Mouse (Mus musculus) CH12.LX (cell line): Measurements from ENCODE around the gene Zdhhc23.

ENCODE experiments used
- CTCF ChIP-seq, 2 experiments: IDR thresholded peaks in 1 of 2; conservative IDR thresholded peaks in 1 of 2; 2 replicates each; pipeline ENCODE4 v1.5.1; 2011 to 2012; ENCODE audit warnings: low read depth in 2 of 2, low read length in 2 of 2, improper control_type of control experiment in 1 of 2, inconsistent platforms in 1 of 2, mild to moderate bottlenecking in 1 of 2, moderate library complexity in 1 of 2
- E2F4 ChIP-seq: IDR thresholded peaks from 2 replicates; pipeline ENCODE4 v1.6.1; 2011; ENCODE audit warnings: low read depth, low read length, improper control_type of control experiment; ENCODE audit not compliant: insufficient replicate concordance
- EP300 ChIP-seq: IDR thresholded peaks from 2 replicates; pipeline ENCODE4 v1.6.1; 2011; ENCODE audit warnings: low read length, improper control_type of control experiment
- HCFC1 ChIP-seq: IDR thresholded peaks from 2 replicates; pipeline ENCODE4 v1.6.1; 2012; ENCODE audit warnings: low read depth, mild to moderate bottlenecking, inconsistent platforms, low read length, improper control_type of control experiment
- IRF4 ChIP-seq: IDR thresholded peaks from 2 replicates; pipeline ENCODE4 v1.6.1; 2014; ENCODE audit warnings: low read depth, mild to moderate bottlenecking, inconsistent platforms, low read length, improper control_type of control experiment
- JUN ChIP-seq: IDR thresholded peaks from 2 replicates; pipeline ENCODE4 v1.6.1; 2011; ENCODE audit warnings: low read depth, mild to moderate bottlenecking, low read length, improper control_type of control experiment, moderate library complexity; ENCODE audit not compliant: insufficient read depth
- MXI1 ChIP-seq: IDR thresholded peaks from 2 replicates; pipeline ENCODE4 v1.6.1; 2011; ENCODE audit warnings: mild to moderate bottlenecking, low read depth, low read length, improper control_type of control experiment
- NRF1 ChIP-seq: IDR thresholded peaks from 2 replicates; pipeline ENCODE4 v1.6.1; 2014; ENCODE audit warnings: low read depth, mild to moderate bottlenecking, inconsistent platforms, low read length, improper control_type of control experiment, moderate library complexity
- POLR2A ChIP-seq: IDR thresholded peaks from 2 replicates; pipeline ENCODE4 v1.6.1; 2011; ENCODE audit warnings: low read depth, mild to moderate bottlenecking, improper control_type of control experiment, low read length
- TCF12 ChIP-seq: IDR thresholded peaks from 2 replicates; pipeline ENCODE4 v1.6.1; 2014; ENCODE audit warnings: low read depth, mild to moderate bottlenecking, inconsistent platforms, low read length, improper control_type of control experiment

DNA sequence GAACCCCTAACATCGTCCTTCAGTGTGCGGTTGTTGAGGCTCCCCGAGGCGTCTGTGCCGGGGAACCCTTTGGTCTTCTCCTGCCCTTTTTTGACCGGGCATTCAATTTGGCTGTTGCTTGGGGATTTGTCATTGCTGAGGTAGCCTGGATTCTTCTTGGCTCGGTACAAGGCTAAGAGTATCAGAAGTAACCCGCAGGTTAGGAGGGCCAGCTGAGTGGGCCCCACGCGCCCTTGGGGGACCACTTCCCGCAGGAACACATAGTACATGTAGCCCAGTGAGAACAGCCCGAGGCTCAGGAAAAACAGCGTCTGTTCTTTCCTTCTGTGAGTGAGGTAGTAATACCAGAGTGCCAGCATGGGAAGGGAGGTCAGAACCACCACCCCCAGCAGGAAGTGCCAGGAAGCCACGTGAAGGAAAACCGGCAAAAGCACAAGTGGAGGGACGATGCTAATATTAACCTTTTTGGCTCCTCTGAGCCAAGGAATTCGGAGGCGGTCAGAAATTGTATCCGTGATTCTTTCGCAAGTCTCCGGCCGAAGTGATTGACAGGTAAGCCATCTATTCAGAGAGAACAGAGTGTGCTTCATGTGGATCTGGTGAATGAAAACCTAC lies 5.9 kb downstream of the Zdhhc23 start:
- TF ChIP-seq CTCF (conservative IDR thresholded peaks at IDR 0.05 in 1 of 2, IDR thresholded peaks at IDR 0.05 in 1 of 2; ENCODE audit: low read depth in 2 of 2, low read length in 2 of 2) = no peak
- TF ChIP-seq HCFC1 = no peak
- TF ChIP-seq TCF12 = no peak
- TF ChIP-seq JUN = no peak
- TF ChIP-seq E2F4 = no peak
- no peak for TF ChIP-seq EP300
- TF ChIP-seq NRF1 = no peak
- TF ChIP-seq POLR2A = no peak
- no peak for TF ChIP-seq IRF4
- TF ChIP-seq MXI1 = no peak
